Mouse (Mus musculus): ENCODE measurements around the gene Grik3.

DNA sequence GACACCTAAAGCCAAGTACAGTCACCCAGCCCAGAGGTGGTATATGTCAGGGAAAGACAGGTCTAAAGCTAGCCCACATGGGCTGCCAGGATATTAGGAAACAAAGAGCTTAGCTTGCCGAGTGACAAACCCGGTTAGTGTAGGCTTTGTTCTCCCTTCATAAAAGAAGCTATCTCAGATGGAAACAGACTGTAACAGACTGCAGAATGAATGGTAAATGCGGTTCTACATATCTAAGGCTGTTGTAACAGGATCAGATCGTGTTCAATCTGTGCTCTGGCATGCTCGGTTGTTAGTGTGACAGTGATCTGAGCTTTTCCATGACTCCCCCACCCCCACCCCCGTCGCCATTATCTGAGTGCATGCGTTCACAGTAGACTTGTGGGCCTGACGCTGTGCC is 92.8 kb downstream of the Grik3 start:
- TF ChIP-seq POLR2A (IDR thresholded peaks at IDR 0.05; ENCODE audit: insufficient read length, low read depth) (no peak), POLR2AphosphoS2 (IDR thresholded peaks at IDR 0.05; ENCODE audit: insufficient read length, low read depth) (no peak), MYOD1 (IDR thresholded peaks at IDR 0.05; ENCODE audit: control insufficient read depth in 1 of 3, insufficient read length in 2 of 3, low read depth in 2 of 3) (no peak), E2F4 (IDR thresholded peaks at IDR 0.05; ENCODE audit: insufficient read depth) (no peak), TCF12 (IDR thresholded peaks at IDR 0.05; ENCODE audit: insufficient read depth, poor library complexity, severe bottlenecking) (no peak), CEBPB (IDR thresholded peaks at IDR 0.05; ENCODE audit: insufficient read depth, poor library complexity, severe bottlenecking) (no peak)
